Mouse (Mus musculus): ENCODE measurements around the gene Opn3.

- TF ChIP-seq CTCF (IDR thresholded peaks at IDR 0.05; ENCODE audit: insufficient read depth, low read depth, low read length) (no peak), POLR2A (IDR thresholded peaks at IDR 0.05; ENCODE audit: insufficient read depth, low read depth, low read length) (no peak)
Observed at GRCm38 (mm10) chr1:175668666-175669405, 23.7 kb downstream of the Opn3 start.
